8 mouse cellular contexts compared by ENCODE assay signal in the genomic region with DNA sequence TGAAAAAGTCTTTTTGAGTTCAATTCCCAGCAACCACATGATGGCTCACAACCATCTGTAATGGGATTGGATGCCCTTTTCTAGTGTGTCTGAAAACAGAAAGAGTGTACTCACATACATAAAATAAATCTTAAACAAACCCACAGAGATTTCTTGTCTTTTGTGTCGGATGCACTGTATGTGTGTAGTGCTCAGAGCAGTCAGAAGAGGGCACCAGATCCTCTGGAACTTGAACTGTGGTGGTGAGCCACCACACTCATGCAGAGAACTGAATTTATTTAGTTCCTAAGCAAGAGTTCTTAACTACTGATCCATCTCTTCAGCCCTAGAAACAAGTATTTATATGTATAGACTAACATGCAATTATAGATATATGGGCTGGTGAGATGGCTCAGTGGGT. TPM values are rescaled to one million over a fixed set of nuclear protein-coding genes. Genes with fewer than 3 reads are reported as not detected.
A peak's percentile ranks its signal among the peaks of the same experiment; 100 is the strongest.
DNase-seq lines count a peak whose midpoint lies in the region; ATAC-seq lines count a peak whose summit lies in the region.

No protein-coding gene starts in this region.

- H3K27ac ChIP-seq in forebrain, embryonic 11.5 days (ENCODE audit: low read depth, low read length): no peak overlapping the region
- no peak overlapping the region for H3K27ac ChIP-seq in forebrain, embryonic 15.5 days (replicated peaks)

- DNase-seq in forebrain, embryonic 11.5 days (ENCODE audit: low spot score): peak; percentile 61
- peak; percentile 21 to 48 for DNase-seq in left cerebral cortex, postnatal 25 days (ENCODE audit: low spot score in 2 of 2)
- no peak for DNase-seq in left cerebral cortex, adult 8-10 months (ENCODE audit: low spot score in 2 of 2)
- DNase-seq in ZHBTc4 (ENCODE audit: low read depth, low spot score): peak; percentile 75
- DNase-seq in thymus, postnatal 4 days: peak; percentile 80

- no peaks in the 10 kb centered on the region for H3K9me3 ChIP-seq in forebrain, embryonic 11.5 days (ENCODE audit: control insufficient read depth, low read length)
- H3K9me3 ChIP-seq in forebrain, embryonic 15.5 days: no peaks in the 10 kb centered on the region

- 0 out of 2 replicates have a peak, but pooled peaks cover 2% of the 10 kb centered on the region for H3K4me1 ChIP-seq in forebrain, embryonic 11.5 days (replicated peaks; ENCODE audit: control insufficient read depth, insufficient read depth, low read length)
- peaks cover 26% of the 10 kb centered on the region for H3K4me1 ChIP-seq in forebrain, embryonic 15.5 days

- no peak for ATAC-seq in forebrain, embryonic 11.5 days (replicated peaks; ENCODE audit: low FRiP score)
- ATAC-seq in forebrain, embryonic 15.5 days (replicated peaks): no peak
- ATAC-seq in erythroblast, adult 5-6 weeks (replicated peaks; ENCODE audit: low FRiP score, poor library complexity, severe bottlenecking): peak; percentile 50; the same call in 1 of the 2 replicates
- peak; percentile 71 for ATAC-seq in megakaryocyte-erythroid progenitor cell, adult 5-6 weeks (replicated peaks; ENCODE audit: low FRiP score, low TSS enrichment, poor library complexity, severe bottlenecking)

- no peaks in the 10 kb centered on the region for H3K27me3 ChIP-seq in forebrain, embryonic 11.5 days (ENCODE audit: control insufficient read depth, insufficient read depth, low read length)
- no peaks in the 10 kb centered on the region for H3K27me3 ChIP-seq in forebrain, embryonic 15.5 days

- H3K36me3 ChIP-seq in forebrain, embryonic 11.5 days (ENCODE audit: control insufficient read depth, insufficient read depth, low read length): no peaks in the 10 kb centered on the region
- H3K36me3 ChIP-seq in forebrain, embryonic 15.5 days: peaks cover 19% of the 10 kb centered on the region

- intact Hi-C loops in left cerebral cortex, postnatal 25 days (cut with DNase I): no loop called here

- WGBS in forebrain, embryonic 11.5 days: 63% methylated on average over 1 of the region's 1 CpGs
- WGBS in forebrain, embryonic 15.5 days: 58% methylated on average over 1 of the region's 1 CpGs

- no peak overlapping the region for H3K4me2 ChIP-seq in forebrain, embryonic 11.5 days (ENCODE audit: low read depth, low read length, severe bottlenecking)
- no peak overlapping the region for H3K4me2 ChIP-seq in forebrain, embryonic 15.5 days (replicated peaks)

- no peak overlapping the region for H3K9ac ChIP-seq in forebrain, embryonic 11.5 days (ENCODE audit: low read length)
- no peak overlapping the region for H3K9ac ChIP-seq in forebrain, embryonic 15.5 days (replicated peaks)

- no peak overlapping the region for H3K4me3 ChIP-seq in forebrain, embryonic 11.5 days (ENCODE audit: low read depth, low read length)
- H3K4me3 ChIP-seq in forebrain, embryonic 15.5 days: no peak overlapping the region

RNA-seq across cellular contexts. Expression of a gene that starts 4.3 kb away (rescaled TPM):
- 496 and 546 TPM in 2 replicates for polyA plus RNA-seq in forebrain, embryonic 11.5 days (2014; fragmentation: Nextera tagmentation; extraction: Ambion mirVana)
- polyA plus RNA-seq in forebrain, embryonic 15.5 days (2015; fragmentation: Nextera tagmentation; extraction: Ambion mirVana): 730 and 763 TPM in 2 replicates
- total RNA-seq in left cerebral cortex, postnatal 25 days (2021): 100 to 1,000 TPM; 339 to 353 TPM
- 100 to 1,000 TPM; 275 to 372 (median 321) TPM for total RNA-seq in left cerebral cortex, adult 8-10 months (2022)
- total RNA-seq in erythroblast, adult 5-6 weeks (2015; ENCODE audit: low replicate concordance): 219 and 228 TPM in 2 replicates
- 38.1 and 117 TPM in 2 replicates for total RNA-seq in erythroblast, adult 5-6 weeks (2017; ENCODE audit: low replicate concordance)
- total RNA-seq in megakaryocyte-erythroid progenitor cell, adult 5-6 weeks (2014; fragmentation: Nextera tagmentation): 751 and 827 TPM in 2 replicates
- total RNA-seq in megakaryocyte-erythroid progenitor cell, adult 5-6 weeks (2017): 149 and 255 TPM in 2 replicates

RNA-seq across cellular contexts. Expression of a gene that starts 35.1 kb away (rescaled TPM):
- polyA plus RNA-seq in forebrain, embryonic 11.5 days (2014; fragmentation: Nextera tagmentation; extraction: Ambion mirVana): 18.2 and 23.2 TPM in 2 replicates
- polyA plus RNA-seq in forebrain, embryonic 15.5 days (2015; fragmentation: Nextera tagmentation; extraction: Ambion mirVana): 30.3 and 31.6 TPM in 2 replicates
- 10 to 100 TPM; 54.6 to 58.6 TPM for total RNA-seq in left cerebral cortex, postnatal 25 days (2021)
- total RNA-seq in left cerebral cortex, adult 8-10 months (2022): 100 to 1,000 TPM in 1 of 4 experiments, 10 to 100 TPM in 3; 64.3 to 102 (median 73.5) TPM
- 15.8 and 32.8 TPM in 2 replicates for total RNA-seq in erythroblast, adult 5-6 weeks (2015; ENCODE audit: low replicate concordance)
- total RNA-seq in erythroblast, adult 5-6 weeks (2017; ENCODE audit: low replicate concordance): 6.0 and 7.8 TPM in 2 replicates
- 97.4 and 110 TPM in 2 replicates for total RNA-seq in megakaryocyte-erythroid progenitor cell, adult 5-6 weeks (2014; fragmentation: Nextera tagmentation)
- total RNA-seq in megakaryocyte-erythroid progenitor cell, adult 5-6 weeks (2017): 14.0 and 23.6 TPM in 2 replicates

RNA-seq across cellular contexts. Expression of a gene that starts 49.2 kb away (rescaled TPM):
- 32.0 and 32.6 TPM in 2 replicates for polyA plus RNA-seq in forebrain, embryonic 11.5 days (2014; fragmentation: Nextera tagmentation; extraction: Ambion mirVana)
- polyA plus RNA-seq in forebrain, embryonic 15.5 days (2015; fragmentation: Nextera tagmentation; extraction: Ambion mirVana): 37.0 and 39.0 TPM in 2 replicates
- 10 to 100 TPM; 73.0 to 75.4 TPM for total RNA-seq in left cerebral cortex, postnatal 25 days (2021)
- 10 to 100 TPM; 62.3 to 70.2 (median 68.5) TPM for total RNA-seq in left cerebral cortex, adult 8-10 months (2022)
- total RNA-seq in erythroblast, adult 5-6 weeks (2015; ENCODE audit: low replicate concordance): 19.0 and 38.2 TPM in 2 replicates
- total RNA-seq in erythroblast, adult 5-6 weeks (2017; ENCODE audit: low replicate concordance): 29.6 and 53.4 TPM in 2 replicates
- total RNA-seq in megakaryocyte-erythroid progenitor cell, adult 5-6 weeks (2014; fragmentation: Nextera tagmentation): 58.0 and 64.3 TPM in 2 replicates
- total RNA-seq in megakaryocyte-erythroid progenitor cell, adult 5-6 weeks (2017): 40.6 and 50.2 TPM in 2 replicates

Comparison
In these comparisons a context has a peak if more than half of its experiments do, and no peak if none do; other contexts are left out.
1. DNase-seq: peak in forebrain, embryonic 11.5 days (single experiment), left cerebral cortex, postnatal 25 days (2 of 2), ZHBTc4 (single experiment) and thymus, postnatal 4 days (single experiment); none in left cerebral cortex, adult 8-10 months (0 of 2).
2. ATAC-seq: peak in erythroblast, adult 5-6 weeks (single experiment) and megakaryocyte-erythroid progenitor cell, adult 5-6 weeks (single experiment); none in forebrain, embryonic 11.5 days (single experiment) and forebrain, embryonic 15.5 days (single experiment).